Mouse (Mus musculus) brain, embryonic 14.5 days (tissue): Measurements from ENCODE around the gene Zfp990. TPM values are rescaled to one million over a fixed set of nuclear protein-coding genes. Genes with fewer than 3 reads are reported as not detected.
A peak's percentile ranks its signal among the peaks of the same experiment; 100 is the strongest.
"Not testable (repeated sequence)": the region's sequence is repeated elsewhere in the genome, so short reads cannot be mapped to it uniquely, and the experiment has no call there.

Source experiments
- DNase-seq: peaks from one replicate; pipeline ENCODE4 v3.0.0-alpha.2; 2011; ENCODE audit warnings: low read depth
- CTCF ChIP-seq: fragments of 200-500 bp; IDR thresholded peaks from 2 replicates; pipeline ENCODE4 v1.5.1; 2012; ENCODE audit warnings: inconsistent platforms, mild to moderate bottlenecking, moderate library complexity, borderline replicate concordance; ENCODE audit not compliant: insufficient read depth, insufficient read length; ENCODE audit errors: extremely low read depth
- POLR2A ChIP-seq: fragments of 200-500 bp; IDR thresholded peaks from 2 replicates; pipeline ENCODE4 v1.6.1; 2012; ENCODE audit warnings: mild to moderate bottlenecking, inconsistent platforms, borderline replicate concordance; ENCODE audit not compliant: poor library complexity, insufficient read depth, insufficient read length, severe bottlenecking; ENCODE audit errors: extremely low read depth
- polyA plus RNA-seq: library from polyadenylated mRNA; depleted of rRNA; stranded (reverse); fragments of >200 nt; gene quantifications from 2 replicates; pipeline ENCODE4 v1.2.3, GENCODE M21; 2012; rRNA removed

Zfp990 gene
- polyA plus RNA-seq, 1 experiment, result 0.04 TPM

DNA sequence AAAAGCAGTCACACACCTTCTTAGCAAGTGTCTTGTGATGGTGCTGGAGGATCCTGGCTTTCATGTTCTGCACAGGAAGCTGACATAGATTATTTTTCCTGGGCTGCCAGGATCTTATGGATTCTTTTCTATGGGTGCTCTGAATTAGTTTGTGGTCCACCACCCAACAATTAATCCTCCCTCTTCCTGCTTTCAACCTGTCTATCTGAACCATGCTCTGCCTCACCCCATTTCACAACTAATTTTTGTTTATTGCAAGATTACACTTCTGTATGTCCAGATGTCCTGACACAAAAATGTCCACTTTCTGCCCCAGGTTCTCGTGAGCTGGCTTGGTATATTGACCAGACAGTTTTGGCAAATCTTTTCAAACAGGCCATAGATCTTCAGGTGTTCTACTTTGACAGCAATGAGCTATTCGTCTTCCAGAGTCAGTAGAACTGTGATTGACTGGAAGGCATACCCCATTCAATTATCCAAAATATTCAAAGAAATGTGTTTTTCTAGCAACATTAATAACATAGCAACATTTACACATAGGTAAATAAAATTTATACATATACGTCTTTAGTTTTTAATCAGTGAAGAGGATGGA, 49.0 kb downstream of the Zfp990 start:
- no peak for DNase-seq
- TF ChIP-seq POLR2A (no peak), CTCF (no peak)

DNA sequence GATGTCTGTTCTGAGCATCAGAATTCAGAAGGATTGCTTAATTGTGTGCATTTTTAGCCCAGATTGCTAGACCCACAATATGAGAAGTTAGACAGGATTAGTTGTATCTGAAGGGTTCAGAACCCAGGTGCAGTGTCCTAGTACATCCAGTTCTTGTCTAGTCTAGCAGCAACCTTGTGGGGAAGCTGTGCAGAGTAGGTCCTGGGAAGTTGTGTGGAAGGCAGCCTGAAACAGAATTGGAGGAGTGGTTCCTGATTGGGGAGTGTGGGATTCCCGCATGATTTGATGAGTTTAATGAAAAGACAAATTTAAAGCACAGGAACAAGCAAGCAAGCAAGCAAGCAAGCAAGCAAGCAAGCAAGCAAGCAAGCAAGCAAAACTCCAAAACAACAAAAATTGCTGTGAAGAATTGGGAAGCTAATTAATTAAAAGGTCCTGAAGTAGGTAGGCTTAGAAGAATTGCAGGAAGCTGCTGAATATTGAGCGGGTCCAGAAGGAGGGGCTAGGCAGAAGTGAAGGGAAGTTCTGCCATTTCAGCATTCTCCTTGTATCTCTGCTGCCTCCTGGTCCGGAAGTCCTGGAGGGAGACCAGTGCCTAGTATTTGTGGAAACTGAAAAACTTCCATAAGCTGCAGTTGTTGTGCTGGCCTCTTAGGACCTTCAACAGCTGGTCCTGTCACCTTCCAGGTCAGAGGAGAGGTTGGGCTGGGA, 53.7 kb downstream of the Zfp990 start:
- TF ChIP-seq POLR2A (no peak), CTCF (no peak)
- no peak for DNase-seq

- not testable (repeated sequence) for DNase-seq
Measured at GRCm38 (mm10) chr4:145570461-145570860, 59.9 kb downstream of the Zfp990 start.

GRCm38 (mm10) chr4:145576623-145577022, 66.1 kb downstream of the Zfp990 start:
- not testable (repeated sequence) for DNase-seq

GRCm38 (mm10) chr4:145580333-145580732, 69.8 kb downstream of the Zfp990 start:
- not testable (repeated sequence) for DNase-seq

- peak; percentile 1 for DNase-seq
Measured at GRCm38 (mm10) chr4:145585078-145585477, 74.5 kb downstream of the Zfp990 start, which contains the start of gene Gm13212. Gene Gm13212 (plus strand): TSS chr4:145585166.

GRCm38 (mm10) chr4:145586046-145586445, 75.5 kb downstream of the Zfp990 start:
- DNase-seq, result not testable (repeated sequence)

Other genes with a start within 250 kb of the Zfp990 start
- 0.30 and 0.40 TPM in 2 replicates for gene Tnfrsf8, start 195.6 kb upstream of the Zfp990 start, polyA plus RNA-seq
- gene Gm13212, start 74.4 kb downstream of the Zfp990 start, polyA plus RNA-seq, result 0.08 and 0.13 TPM in 2 replicates
- gene Zfp980, start 159.9 kb downstream of the Zfp990 start, polyA plus RNA-seq, result not detected in 2 replicates